Mouse (Mus musculus) right cerebral cortex, postnatal 14 days (tissue): ENCODE data around the gene Cfap298.

ENCODE experiments used
- DNase-seq: peaks from one replicate; pipeline ENCODE4 v3.0.0; 2022

Gene Cfap298

GRCm38 (mm10) chr16:90934687-90935328, at the start of gene Cfap298:
Gene Cfap298, minus strand, starts transcription at chr16:90935114.
- peak; percentile 92 for DNase-seq

GRCm38 (mm10) chr16:90971004-90971403, 36.1 kb upstream of the Cfap298 start:
- no peak for DNase-seq

- no peak for DNase-seq
Observed at GRCm38 (mm10) chr16:90966241-90966640, 31.3 kb upstream of the Cfap298 start.

GRCm38 (mm10) chr16:90964302-90964701, 29.4 kb upstream of the Cfap298 start:
- no peak for DNase-seq

GRCm38 (mm10) chr16:90963866-90964265, 29.0 kb upstream of the Cfap298 start:
- DNase-seq = no peak

GRCm38 (mm10) chr16:90963231-90963630, 28.3 kb upstream of the Cfap298 start:
- no peak for DNase-seq

GRCm38 (mm10) chr16:90958301-90959085, 23.6 kb upstream of the Cfap298 start:
- no peak for DNase-seq

GRCm38 (mm10) chr16:90955494-90955893, 20.6 kb upstream of the Cfap298 start:
- no peak for DNase-seq

GRCm38 (mm10) chr16:90953770-90954169, 18.9 kb upstream of the Cfap298 start:
- no peak for DNase-seq

- no peak for DNase-seq
Observed at GRCm38 (mm10) chr16:90953147-90953546, 18.2 kb upstream of the Cfap298 start.

GRCm38 (mm10) chr16:90950354-90950963, 15.5 kb upstream of the Cfap298 start:
- no peak for DNase-seq

- no peak for DNase-seq
Observed at GRCm38 (mm10) chr16:90946977-90947376, 12.1 kb upstream of the Cfap298 start.

GRCm38 (mm10) chr16:90941246-90941645, 6.3 kb upstream of the Cfap298 start:
- no peak for DNase-seq

GRCm38 (mm10) chr16:90934193-90934686, 674 bp downstream of the Cfap298 start:
- peak; percentile 66 for DNase-seq

- no peak for DNase-seq
Observed at GRCm38 (mm10) chr16:90933534-90934176, 1.3 kb downstream of the Cfap298 start.

GRCm38 (mm10) chr16:90927446-90927845, 7.5 kb downstream of the Cfap298 start:
- no peak for DNase-seq

GRCm38 (mm10) chr16:90925461-90925860, 9.5 kb downstream of the Cfap298 start:
- peak; percentile 74 for DNase-seq

GRCm38 (mm10) chr16:90924606-90925370, 10.1 kb downstream of the Cfap298 start:
- no peak for DNase-seq

GRCm38 (mm10) chr16:90921471-90922159, 13.3 kb downstream of the Cfap298 start:
- no peak for DNase-seq

GRCm38 (mm10) chr16:90917156-90917555, 17.8 kb downstream of the Cfap298 start:
- DNase-seq = no peak

GRCm38 (mm10) chr16:90916040-90916481, 18.9 kb downstream of the Cfap298 start:
- no peak for DNase-seq

GRCm38 (mm10) chr16:90911766-90912165, 23.1 kb downstream of the Cfap298 start:
- no peak for DNase-seq
